Mouse (Mus musculus) bone marrow, adult 2 months (tissue): ENCODE results near the gene Trim71. TPM values are rescaled to one million over a fixed set of nuclear protein-coding genes. Genes with fewer than 3 reads are reported as not detected.

Experiments used
- H3K27ac ChIP-seq: fragments of 200-500 bp; 2 replicates; pipeline ENCODE4 v1.5.1; 2012; ENCODE audit warnings: low read depth, mild to moderate bottlenecking, control low read depth, inconsistent platforms, low read length; ENCODE audit not compliant: control insufficient read depth, poor library complexity, insufficient read depth
- H3K4me1 ChIP-seq: fragments of 200-500 bp; 2 replicates; pipeline ENCODE4 v1.6.1; 2011; ENCODE audit warnings: low read length; ENCODE audit not compliant: control insufficient read depth, insufficient read depth
- H3K4me3 ChIP-seq: fragments of 200-500 bp; replicated peaks from 2 replicates; pipeline ENCODE3; 2011; ENCODE audit warnings: mild to moderate bottlenecking, low read depth, low read length, control low read depth; ENCODE audit not compliant: control insufficient read depth
- CTCF ChIP-seq: fragments of 200-500 bp; IDR thresholded peaks from 2 replicates; pipeline ENCODE4 v1.5.1; 2011; ENCODE audit warnings: low read length, control low read depth; ENCODE audit not compliant: control insufficient read depth, insufficient read depth
- POLR2A ChIP-seq: fragments of 200-500 bp; IDR thresholded peaks from 2 replicates; pipeline ENCODE4 v1.6.1; 2011; ENCODE audit warnings: low read depth, mild to moderate bottlenecking, control low read depth, low read length, borderline replicate concordance; ENCODE audit not compliant: control insufficient read depth
- WGBS: fragments of 180-500 bp; shearing (Covaris S2); methylation state at CpG from one replicate; pipeline ENCODE4 v1.1.7; 2018; 5-methylcytosine and 5-hydroxymethylcytosine counted together
- polyA plus RNA-seq: library from polyadenylated mRNA; stranded (reverse); fragments of >200 nt; gene quantifications from 2 replicates; pipeline ENCODE4 v1.2.4, GENCODE M21; 2011; ENCODE audit warnings: low replicate concordance; ENCODE audit not compliant: missing spikeins, insufficient read depth, insufficient read length

Gene Trim71
- polyA plus RNA-seq, 1 experiment: 4.1 TPM

- H3K27ac ChIP-seq: no peak overlapping the region
- no peak overlapping the region for H3K4me3 ChIP-seq
- no peaks in the 10 kb centered on the region for H3K4me1 ChIP-seq
- TF ChIP-seq POLR2A: no peak
- TF ChIP-seq CTCF: no peak
- 8% methylated on average over 12 of the region's 12 CpGs for WGBS
Measured at GRCm38 (mm10) chr9:114561671-114561971, 2.5 kb downstream of the Trim71 start.

GRCm38 (mm10) chr9:114560771-114561670 lies 3.1 kb downstream of the Trim71 start:
- 7% methylated on average over 36 of the region's 36 CpGs for WGBS
- H3K4me3 ChIP-seq: no peak overlapping the region
- H3K27ac ChIP-seq: no peak overlapping the region
- H3K4me1 ChIP-seq: no peaks in the 10 kb centered on the region
- TF ChIP-seq CTCF (no peak), POLR2A (no peak)

GRCm38 (mm10) chr9:114560141-114560540 lies 4.0 kb downstream of the Trim71 start:
- 32% methylated on average over 7 of the region's 7 CpGs for WGBS
- Histone ChIP-seq H3K4me1 (no peaks in the 10 kb centered on the region), H3K27ac (no peak overlapping the region), H3K4me3 (no peak overlapping the region)
- TF ChIP-seq POLR2A (no peak), CTCF (no peak)

- WGBS: 58% methylated on average over 7 of the region's 7 CpGs
- H3K4me1 ChIP-seq: no peaks in the 10 kb centered on the region
- H3K27ac ChIP-seq: no peak overlapping the region
- no peak overlapping the region for H3K4me3 ChIP-seq
- TF ChIP-seq POLR2A (no peak), CTCF (no peak)
Measured at GRCm38 (mm10) chr9:114557086-114557485, 7.1 kb downstream of the Trim71 start.

- H3K4me1 ChIP-seq: no peaks in the 10 kb centered on the region
- no peak overlapping the region for H3K27ac ChIP-seq
- H3K4me3 ChIP-seq: no peak overlapping the region
- TF ChIP-seq CTCF (no peak), POLR2A (no peak)
- 73% methylated on average over 10 of the region's 10 CpGs for WGBS
Measured at GRCm38 (mm10) chr9:114556276-114556855, 7.8 kb downstream of the Trim71 start.

DNA sequence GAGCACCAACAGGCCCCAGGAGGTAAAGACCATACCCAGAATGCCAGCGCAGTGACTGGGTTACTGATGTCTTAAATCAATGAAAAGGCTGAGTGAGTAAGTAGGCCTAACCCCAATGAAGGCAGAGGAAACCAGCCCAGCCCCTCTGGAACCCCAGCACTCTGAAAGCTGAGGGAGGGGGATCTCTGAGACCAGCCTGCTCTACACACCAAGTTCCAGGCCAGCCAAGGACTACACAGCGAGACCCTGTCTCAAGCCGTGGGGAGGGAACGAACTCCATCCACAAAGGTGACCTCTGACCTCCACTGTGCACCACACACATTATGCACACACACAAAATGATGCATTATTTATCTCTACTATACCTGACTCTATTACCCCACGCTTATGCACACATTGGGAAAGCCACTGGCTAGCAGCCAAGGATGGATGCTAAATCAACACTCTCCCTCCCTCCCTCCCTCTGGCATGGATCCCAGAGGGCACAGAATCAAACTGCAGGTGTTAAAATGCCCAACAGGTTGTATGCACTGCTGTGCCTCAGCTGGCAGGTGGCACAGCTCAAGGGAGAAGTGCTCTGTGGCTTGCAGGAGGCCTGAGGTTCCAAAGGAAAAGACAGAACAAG lies 9.7 kb downstream of the Trim71 start:
- no peak overlapping the region for H3K4me3 ChIP-seq
- TF ChIP-seq POLR2A (no peak), CTCF (no peak)
- no peaks in the 10 kb centered on the region for H3K4me1 ChIP-seq
- no peak overlapping the region for H3K27ac ChIP-seq
- WGBS: 81% methylated on average over 5 of the region's 5 CpGs

DNA sequence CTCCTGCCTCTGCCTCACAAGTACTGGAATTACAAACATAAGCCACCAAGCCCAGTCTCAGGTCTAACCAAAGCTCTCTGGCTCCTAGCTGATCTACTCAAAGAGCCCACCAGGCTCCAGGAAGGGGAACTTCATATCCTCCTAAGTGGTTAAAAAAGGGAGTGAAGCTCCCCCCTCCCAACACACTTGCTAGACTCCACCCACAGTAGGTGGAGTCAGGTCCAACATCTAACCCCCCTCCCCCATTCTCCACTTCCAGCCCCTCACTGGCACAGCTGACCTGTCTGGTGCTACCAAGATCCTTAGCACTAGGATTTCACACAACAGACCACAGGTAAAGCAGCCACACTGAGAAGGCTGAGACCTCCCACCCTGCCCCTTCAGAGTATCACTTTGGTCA lies 10.3 kb downstream of the Trim71 start:
- Histone ChIP-seq H3K4me1 (no peaks in the 10 kb centered on the region), H3K27ac (no peak overlapping the region), H3K4me3 (no peak overlapping the region)
- TF ChIP-seq CTCF (no peak), POLR2A (no peak)

DNA sequence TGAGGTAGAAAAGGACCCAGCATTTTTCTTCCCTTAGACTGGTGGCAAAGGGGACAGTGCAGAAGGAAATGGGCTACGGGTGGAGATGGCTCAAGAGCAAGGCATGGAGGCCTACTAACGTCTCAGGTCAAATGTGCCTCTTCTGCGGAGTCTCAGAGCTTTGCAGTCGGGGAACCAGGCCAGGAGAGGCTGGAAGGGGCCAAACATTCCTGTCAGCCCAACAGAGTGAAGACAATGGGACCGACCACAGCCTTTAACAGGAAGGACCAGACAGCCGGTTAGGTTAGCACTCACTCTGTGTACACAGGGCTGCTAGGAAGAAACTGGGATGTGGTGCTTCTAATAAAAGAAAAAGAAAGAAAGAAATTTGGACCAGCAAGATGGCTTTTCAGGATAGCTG lies 14.1 kb downstream of the Trim71 start:
- TF ChIP-seq POLR2A (no peak), CTCF (no peak)
- Histone ChIP-seq H3K4me3 (no peak overlapping the region), H3K27ac (no peak overlapping the region), H3K4me1 (no peaks in the 10 kb centered on the region; the same call in 1 of the 2 replicates)
- 74% methylated on average over 6 of the region's 6 CpGs for WGBS
